ENCODE assay signal across 9 mouse cellular contexts in genomic region chr19:24016706-24017386, GRCm38 (mm10). TPM values are rescaled to one million over a fixed set of nuclear protein-coding genes. Genes with fewer than 3 reads are reported as not detected.
DNase-seq lines count a peak whose midpoint lies in the region; ATAC-seq and TF ChIP-seq lines count a peak whose summit lies in the region.
"Had no signal": no experiment of that assay in that cellular context is flagged by ENCODE, and none has a peak within 500 bp of the region (broad histone marks: within the 10 kb centered on the region; RNA-seq: fewer than 3 reads in every experiment).

No protein-coding gene starts in this region.

- H3K4me2 ChIP-seq in intestine, embryonic 15.5 days (replicated peaks): no peak overlapping the region

- no peak for TF ChIP-seq CTCF in testis, adult 2 months (IDR thresholded peaks at IDR 0.05; ENCODE audit: control insufficient read depth, insufficient read depth, insufficient replicate concordance, low read depth, low read length)

- peak overlapping the region; percentile 63 for H3K27ac ChIP-seq in intestine, embryonic 15.5 days
- peak overlapping the region; percentile 51 for H3K27ac ChIP-seq in testis, adult 2 months (ENCODE audit: control insufficient read depth, insufficient read depth, low read depth, low read length)

- no peaks in the 10 kb centered on the region for H3K27me3 ChIP-seq in intestine, embryonic 15.5 days (replicated peaks)
- H3K27me3 ChIP-seq in testis, adult 2 months (ENCODE audit: control insufficient read depth, insufficient read depth, low read length): no peaks in the 10 kb centered on the region

- intact Hi-C loops in left cerebral cortex, postnatal 4 days (cut with DNase I): no loop called here
- intact Hi-C loops in left cerebral cortex, postnatal 36 days (cut with DNase I): no loop called here

- peaks cover 6% of the 10 kb centered on the region; the same call in 1 of the 2 replicates for H3K4me1 ChIP-seq in intestine, embryonic 15.5 days (replicated peaks)
- H3K4me1 ChIP-seq in testis, adult 2 months (ENCODE audit: control insufficient read depth, insufficient read depth, low read length): peaks cover 2% of the 10 kb centered on the region; the same call in 1 of the 2 replicates

- TF ChIP-seq POLR2A in testis, adult 2 months (IDR thresholded peaks at IDR 0.05; ENCODE audit: control insufficient read depth, low read depth, low read length): no peak

- no peaks in the 10 kb centered on the region for H3K9me3 ChIP-seq in intestine, embryonic 15.5 days

- ATAC-seq in common myeloid progenitor, adult 5-6 weeks (replicated peaks; ENCODE audit: low read depth, poor library complexity, severe bottlenecking): peak; percentile 45; the same call in 1 of the 2 replicates
- peak; percentile 80 for ATAC-seq in intestine, embryonic 15.5 days
- ATAC-seq in megakaryocyte, adult 5-6 weeks (ENCODE audit: poor library complexity, severe bottlenecking): peak; percentile 97

- peak; percentile 51 for DNase-seq in left cerebral cortex, postnatal 4 days
- DNase-seq in left cerebral cortex, postnatal 36 days (ENCODE audit: low spot score in 2 of 2): no peak
- peak; percentile 98 for DNase-seq in heart, adult 11 months
- DNase-seq in T-cell, adult 2 months (ENCODE audit: low spot score): no peak

- H3K4me3 ChIP-seq in intestine, embryonic 15.5 days (replicated peaks): no peak overlapping the region
- no peak overlapping the region for H3K4me3 ChIP-seq in testis, adult 2 months (ENCODE audit: control insufficient read depth, low read depth, low read length)

- H3K36me3 ChIP-seq in intestine, embryonic 15.5 days: no peaks in the 10 kb centered on the region
- no peaks in the 10 kb centered on the region for H3K36me3 ChIP-seq in testis, adult 2 months (ENCODE audit: control insufficient read depth, insufficient read depth, low read length)

- H3K9ac ChIP-seq in intestine, embryonic 15.5 days: no peak overlapping the region

- WGBS in intestine, embryonic 15.5 days: 53% methylated on average over 3 of the region's 3 CpGs

RNA-seq across cellular contexts. Expression of gene Fam189a2, which starts 14.0 kb away (rescaled TPM):
- 10 to 100 TPM; 13.2 to 13.5 TPM for total RNA-seq in left cerebral cortex, postnatal 4 days (2021)
- 10 to 100 TPM; 10.4 to 10.5 TPM for total RNA-seq in left cerebral cortex, postnatal 36 days (2021)
- not detected in 2 replicates for total RNA-seq in common myeloid progenitor, adult 5-6 weeks (2017)
- polyA plus RNA-seq in intestine, embryonic 15.5 days (2015; fragmentation: Nextera tagmentation; extraction: Ambion mirVana): 0.80 and 1.2 TPM in 2 replicates
- total RNA-seq in megakaryocyte, adult 5-6 weeks (2015): 0.42 TPM in 1 of 2 replicates, not detected in the other
- 0.33 TPM in 1 of 2 replicates, not detected in the other for total RNA-seq in megakaryocyte, adult 5-6 weeks (2017)
- polyA plus RNA-seq in testis, adult 2 months (2012; rRNA removed): 20.8 and 24.5 TPM in 2 replicates
- total RNA-seq: MEL had no signal

Comparison
In these comparisons a context has a peak if more than half of its experiments do, and no peak if none do; other contexts are left out.
1. DNase-seq: peak in left cerebral cortex, postnatal 4 days (single experiment) and heart, adult 11 months (single experiment); none in left cerebral cortex, postnatal 36 days (0 of 2) and T-cell, adult 2 months (single experiment).
2. ATAC-seq: peak in every context shown above with its lines; median percentile 97 in megakaryocyte, adult 5-6 weeks; 80 in intestine, embryonic 15.5 days; 45 in common myeloid progenitor, adult 5-6 weeks.
3. RNA of gene Fam189a2, which starts 14.0 kb away (total RNA-seq): 13.2 to 13.5 TPM in left cerebral cortex, postnatal 4 days and 10.4 to 10.5 TPM in left cerebral cortex, postnatal 36 days; 0.33 to 0.42 TPM in megakaryocyte, adult 5-6 weeks and not detected in common myeloid progenitor, adult 5-6 weeks; every median in the first group is over 4 times any median in the second.